ENCODE assay signal across 18 mouse cellular contexts in the genomic region with DNA sequence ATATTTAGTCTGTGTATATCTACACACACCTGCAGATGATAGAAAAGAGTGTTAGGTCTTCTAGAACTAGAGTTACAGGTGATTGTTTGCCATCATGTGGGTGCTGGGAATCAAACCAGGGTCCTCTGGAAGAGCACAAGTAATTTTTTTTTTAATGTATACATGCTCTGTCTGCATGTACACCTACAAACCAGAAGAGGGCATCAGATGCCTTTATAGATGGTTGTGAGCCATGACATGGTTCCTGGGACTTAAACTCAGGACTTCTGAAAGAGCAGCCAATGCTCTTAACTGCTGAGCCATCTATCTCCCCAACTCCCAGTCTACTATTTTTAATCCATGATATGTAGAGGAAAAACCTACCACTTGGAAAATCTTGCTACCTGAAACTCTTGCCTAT. TPM values are rescaled to one million over a fixed set of nuclear protein-coding genes. Genes with fewer than 3 reads are reported as not detected.
DNase-seq lines count a peak whose midpoint lies in the region; ATAC-seq and TF ChIP-seq lines count a peak whose summit lies in the region.
"Had no signal": no experiment of that assay in that cellular context is flagged by ENCODE, and none has a peak within 500 bp of the region (broad histone marks: within the 10 kb centered on the region; RNA-seq: fewer than 3 reads in every experiment).

No protein-coding gene starts in this region.

- no peak for DNase-seq in heart, adult 2 months
- no peak for DNase-seq in heart, postnatal 4 days
- DNase-seq in lung, postnatal 0 days (ENCODE audit: low spot score), result peak; percentile 29
- no peak for DNase-seq in lung, postnatal 36 days
- peak; percentile 53 for DNase-seq in R1 (ENCODE audit: low read depth, low spot score)
- DNase-seq in adrenal gland, adult 8-10 months, result no peak
- no peak for DNase-seq in urinary bladder, postnatal 4 days (ENCODE audit: low spot score in 2 of 2)
- DNase-seq in forebrain, embryonic 11.5 days (ENCODE audit: low spot score), result no peak
- DNase-seq: adrenal gland, postnatal 10 days; cerebellum, adult 2 months; heart, adult 18-20 months; kidney, adult 18-20 months; kidney, postnatal 36 days; layer of hippocampus, postnatal 36 days; thymus, postnatal 14 days had no signal

- TF ChIP-seq POLR2A in heart, adult 2 months (IDR thresholded peaks at IDR 0.05; ENCODE audit: insufficient read depth, low read depth, low read length), result no peak

- H3K79me2 ChIP-seq in heart, adult 2 months (replicated peaks; ENCODE audit: control insufficient read depth, insufficient read depth, low read length), result no peaks in the 10 kb centered on the region

- no peaks in the 10 kb centered on the region for H3K9me3 ChIP-seq in lung, postnatal 0 days (ENCODE audit: low read length)
- H3K9me3 ChIP-seq in forebrain, embryonic 11.5 days (ENCODE audit: control insufficient read depth, low read length), result no peaks in the 10 kb centered on the region
- H3K9me3 ChIP-seq: hindbrain, embryonic 12.5 days; neural tube, embryonic 13.5 days had no signal

- H3K36me3 ChIP-seq in heart, adult 2 months (ENCODE audit: control insufficient read depth, insufficient read depth, low read length), result no peaks in the 10 kb centered on the region
- H3K36me3 ChIP-seq in lung, postnatal 0 days (ENCODE audit: insufficient read depth, low read length), result no peaks in the 10 kb centered on the region
- no peaks in the 10 kb centered on the region for H3K36me3 ChIP-seq in forebrain, embryonic 11.5 days (ENCODE audit: control insufficient read depth, insufficient read depth, low read length)
- H3K36me3 ChIP-seq: hindbrain, embryonic 12.5 days; neural tube, embryonic 13.5 days had no signal

- H3K9ac ChIP-seq in heart, adult 2 months (ENCODE audit: low read depth, low read length), result no peak overlapping the region
- H3K9ac ChIP-seq in lung, postnatal 0 days (replicated peaks; ENCODE audit: low read depth), result no peak overlapping the region
- no peak overlapping the region for H3K9ac ChIP-seq in forebrain, embryonic 11.5 days (ENCODE audit: low read length)
- H3K9ac ChIP-seq: hindbrain, embryonic 12.5 days; neural tube, embryonic 13.5 days had no signal

- peaks cover 1% of the 10 kb centered on the region for H3K4me1 ChIP-seq in heart, adult 2 months (ENCODE audit: control insufficient read depth, insufficient read depth, low read length)
- H3K4me1 ChIP-seq in lung, postnatal 0 days (ENCODE audit: insufficient read depth, low read depth, low read length), result no peaks in the 10 kb centered on the region; the same call in 1 of the 2 replicates
- no peaks in the 10 kb centered on the region; the same call in 1 of the 2 replicates for H3K4me1 ChIP-seq in forebrain, embryonic 11.5 days (replicated peaks; ENCODE audit: control insufficient read depth, insufficient read depth, low read length)
- H3K4me1 ChIP-seq: hindbrain, embryonic 12.5 days had no signal

- no peak for TF ChIP-seq EP300 in heart, adult 2 months (IDR thresholded peaks at IDR 0.05; ENCODE audit: insufficient read depth, low read depth, low read length)
- TF ChIP-seq EP300 in lung, postnatal 0 days (IDR thresholded peaks at IDR 0.05), result no peak

- H3K27ac ChIP-seq in heart, adult 2 months, result no peak overlapping the region
- no peak overlapping the region for H3K27ac ChIP-seq in lung, postnatal 0 days (ENCODE audit: low read length)
- no peak overlapping the region for H3K27ac ChIP-seq in forebrain, embryonic 11.5 days (ENCODE audit: low read depth, low read length)
- H3K27ac ChIP-seq: hindbrain, embryonic 12.5 days; neural tube, embryonic 13.5 days had no signal

- no peak for ATAC-seq in lung, postnatal 0 days
- ATAC-seq in forebrain, embryonic 11.5 days (replicated peaks; ENCODE audit: low FRiP score), result no peak
- ATAC-seq: forebrain, embryonic 14.5 days had no signal

- H3K4me2 ChIP-seq in lung, postnatal 0 days (replicated peaks; ENCODE audit: low read depth, low read length), result no peak overlapping the region
- no peak overlapping the region for H3K4me2 ChIP-seq in forebrain, embryonic 11.5 days (ENCODE audit: low read depth, low read length, severe bottlenecking)
- H3K4me2 ChIP-seq: hindbrain, embryonic 12.5 days; neural tube, embryonic 13.5 days had no signal

- intact Hi-C loops in heart, adult 2 months (cut with DNase I), result loop anchor here (5.0 kb wide), 1 partner anchor 113 kb away; the partner anchor contains the start of gene Smpd4

- H3K27me3 ChIP-seq in heart, adult 2 months (ENCODE audit: control insufficient read depth, insufficient read depth, low read length), result peaks cover 1% of the 10 kb centered on the region; the same call in 1 of the 2 replicates
- no peaks in the 10 kb centered on the region for H3K27me3 ChIP-seq in lung, postnatal 0 days (replicated peaks; ENCODE audit: insufficient read depth, low read length)
- no peaks in the 10 kb centered on the region for H3K27me3 ChIP-seq in forebrain, embryonic 11.5 days (ENCODE audit: control insufficient read depth, insufficient read depth, low read length)

- H3K4me3 ChIP-seq in heart, adult 2 months, result no peak overlapping the region
- H3K4me3 ChIP-seq in lung, postnatal 0 days (ENCODE audit: low read depth, low read length), result no peak overlapping the region
- no peak overlapping the region for H3K4me3 ChIP-seq in forebrain, embryonic 11.5 days (ENCODE audit: low read depth, low read length)
- H3K4me3 ChIP-seq: hindbrain, embryonic 12.5 days; neural tube, embryonic 13.5 days had no signal

- TF ChIP-seq CTCF in heart, adult 2 months (IDR thresholded peaks at IDR 0.05), result peak; percentile 47
- peak; percentile 46 for TF ChIP-seq CTCF in lung, postnatal 0 days (IDR thresholded peaks at IDR 0.05)

RNA-seq across cellular contexts. Expression of gene Med15, which starts 2.7 kb away (rescaled TPM):
- total RNA-seq in heart, adult 2 months (2021), result 10 to 100 TPM; 21.5 to 24.9 TPM
- 37.3 and 44.3 TPM in 2 replicates for polyA plus RNA-seq in heart, adult 2 months (2012; rRNA removed)
- total RNA-seq in heart, postnatal 4 days (2021), result 10 to 100 TPM; 40.4 to 44.4 TPM
- 23.0 and 24.0 TPM in 2 replicates for polyA plus RNA-seq in lung, postnatal 0 days (2015; fragmentation: Nextera tagmentation; extraction: Ambion mirVana)
- total RNA-seq in adrenal gland, adult 8-10 months (2022), result 10 to 100 TPM; 54.1 to 95.8 (median 62.0) TPM
- polyA plus RNA-seq in forebrain, embryonic 11.5 days (2014; fragmentation: Nextera tagmentation; extraction: Ambion mirVana), result 48.1 and 50.9 TPM in 2 replicates

RNA-seq across cellular contexts. Expression of gene Klhl22, which starts 29.4 kb away (rescaled TPM):
- 10 to 100 TPM; 17.3 to 18.6 TPM for total RNA-seq in heart, adult 2 months (2021)
- 23.6 and 30.2 TPM in 2 replicates for polyA plus RNA-seq in heart, adult 2 months (2012; rRNA removed)
- 10 to 100 TPM; 24.6 to 25.1 TPM for total RNA-seq in heart, postnatal 4 days (2021)
- 25.4 and 29.8 TPM in 2 replicates for polyA plus RNA-seq in lung, postnatal 0 days (2015; fragmentation: Nextera tagmentation; extraction: Ambion mirVana)
- 10 to 100 TPM; 40.5 to 65.6 (median 50.8) TPM for total RNA-seq in adrenal gland, adult 8-10 months (2022)
- polyA plus RNA-seq in forebrain, embryonic 11.5 days (2014; fragmentation: Nextera tagmentation; extraction: Ambion mirVana), result 54.6 and 57.7 TPM in 2 replicates

Comparison
In these comparisons a context has a peak if more than half of its experiments do, and no peak if none do; other contexts are left out.
1. DNase-seq: peak in lung, postnatal 0 days (single experiment) and R1 (single experiment); none in heart, adult 2 months (0 of 2), heart, postnatal 4 days (single experiment), lung, postnatal 36 days (single experiment), adrenal gland, adult 8-10 months (single experiment), urinary bladder, postnatal 4 days (0 of 2) and forebrain, embryonic 11.5 days (single experiment).